Mouse (Mus musculus) liver, embryonic 14.5 days (tissue): ENCODE data around the gene Ryr1.

Experiments used
- CTCF ChIP-seq: IDR thresholded peaks from 2 replicates; pipeline ENCODE4 v1.5.1; 2016; ENCODE audit warnings: antibody characterized with exemption, low read depth, control low read depth
- EP300 ChIP-seq: IDR thresholded peaks from 2 replicates; pipeline ENCODE4 v1.6.1; 2016; ENCODE audit warnings: antibody characterized with exemption, low read depth

GRCm38 (mm10) chr7:29101286-29102017, 23.5 kb downstream of the Ryr1 start:
- no peak for TF ChIP-seq CTCF
- TF ChIP-seq EP300 = no peak
